Mouse (Mus musculus): ENCODE results near the gene Vmn2r109. TPM values are rescaled to one million over a fixed set of nuclear protein-coding genes. Genes with fewer than 3 reads are reported as not detected.

Vmn2r109 gene
- polyA plus RNA-seq (2012; rRNA removed; ENCODE audit: low replicate concordance) = not detected in 2 replicates

GRCm38 (mm10) chr17:20564656-20565055 is at the start of gene Vmn2r109:
TSS of gene Vmn2r109 (minus strand) at chr17:20564756.

DNA sequence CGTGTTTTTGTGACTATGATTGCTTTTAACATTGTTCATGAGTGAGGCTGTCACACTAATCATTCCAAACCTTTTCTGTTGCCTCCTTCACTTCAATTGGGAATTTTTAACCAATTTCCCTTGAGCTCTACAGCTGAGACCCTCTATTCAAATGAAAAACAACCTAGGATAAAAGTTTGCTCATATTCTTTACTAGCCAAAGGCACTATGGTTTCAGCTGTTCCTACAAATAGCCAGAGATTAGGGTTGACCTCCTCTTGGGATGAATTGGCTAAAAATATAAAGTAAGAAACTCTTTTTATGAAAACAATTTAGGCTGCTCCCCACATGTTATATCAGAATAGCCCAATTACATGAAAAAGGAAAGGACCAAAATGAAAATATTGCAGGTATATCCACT is 31.8 kb upstream of the Vmn2r109 start, which contains the start of gene Vmn2r110:
Gene Vmn2r110, minus strand, starts transcription at position 101 of the 400 bp plus-strand sequence.

DNA sequence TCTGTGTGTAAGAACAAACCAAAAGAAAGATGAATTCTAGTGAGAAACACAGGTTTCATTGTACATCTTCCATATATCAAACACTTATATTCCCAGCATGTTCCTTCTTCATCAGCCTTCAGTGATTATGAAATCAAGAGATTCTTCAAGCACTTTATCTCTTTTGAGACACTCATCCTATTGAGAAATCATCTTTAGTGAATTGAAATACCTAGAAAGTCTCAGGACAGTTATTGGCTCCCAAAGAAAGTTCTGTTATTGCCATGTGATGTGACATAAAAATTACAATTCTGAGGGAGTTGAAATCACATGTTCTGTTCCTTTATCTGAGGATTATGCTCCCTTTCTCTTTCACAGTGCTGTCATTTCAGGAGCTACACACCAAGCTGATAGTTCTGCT is 66.7 kb downstream of the Vmn2r109 start, which contains the start of gene Vmn1r225:
Gene Vmn1r225, plus strand, starts transcription at position 301 of the 400 bp plus-strand sequence.

Other genes with a start within 250 kb of the Vmn2r109 start
- not detected in 2 replicates for gene Vmn2r107, start 219.5 kb downstream of the Vmn2r109 start, polyA plus RNA-seq (2012; rRNA removed; ENCODE audit: low replicate concordance)
- gene Vmn1r224, start 150.6 kb downstream of the Vmn2r109 start, polyA plus RNA-seq (2012; rRNA removed; ENCODE audit: low replicate concordance) = not detected in 2 replicates
- not detected in 2 replicates for gene Vmn2r108, start 83.4 kb downstream of the Vmn2r109 start, polyA plus RNA-seq (2012; rRNA removed; ENCODE audit: low replicate concordance)
- not detected in 2 replicates for gene Vmn1r225, start 66.6 kb downstream of the Vmn2r109 start, polyA plus RNA-seq (2012; rRNA removed; ENCODE audit: low replicate concordance)
- not detected in 2 replicates for gene Vmn2r110, start 31.7 kb upstream of the Vmn2r109 start, polyA plus RNA-seq (2012; rRNA removed; ENCODE audit: low replicate concordance)
- not detected in 2 replicates for gene Fpr-rs3, start 60.1 kb upstream of the Vmn2r109 start, polyA plus RNA-seq (2012; rRNA removed; ENCODE audit: low replicate concordance)
- not detected in 2 replicates for gene Vmn1r226, start 118.1 kb upstream of the Vmn2r109 start, polyA plus RNA-seq (2012; rRNA removed; ENCODE audit: low replicate concordance)
- not detected in 2 replicates for gene Vmn1r227, start 165.1 kb upstream of the Vmn2r109 start, polyA plus RNA-seq (2012; rRNA removed; ENCODE audit: low replicate concordance)
- gene Vmn1r228, start 221.4 kb upstream of the Vmn2r109 start, polyA plus RNA-seq (2012; rRNA removed; ENCODE audit: low replicate concordance) = not detected in 2 replicates
- gene Vmn1r229, start 246.8 kb upstream of the Vmn2r109 start, polyA plus RNA-seq (2012; rRNA removed; ENCODE audit: low replicate concordance) = not detected in 2 replicates

Measured in subcutaneous adipose tissue, adult 2 months (tissue).